Mouse (Mus musculus) bone marrow, adult 2 months (tissue): ENCODE measurements around the gene Gm48551.

Source experiments
- CTCF ChIP-seq: fragments of 200-500 bp; IDR thresholded peaks from 2 replicates; pipeline ENCODE4 v1.5.1; 2011; ENCODE audit warnings: low read length, control low read depth; ENCODE audit not compliant: control insufficient read depth, insufficient read depth
- POLR2A ChIP-seq: fragments of 200-500 bp; IDR thresholded peaks from 2 replicates; pipeline ENCODE4 v1.6.1; 2011; ENCODE audit warnings: low read depth, mild to moderate bottlenecking, control low read depth, low read length, borderline replicate concordance; ENCODE audit not compliant: control insufficient read depth

GRCm38 (mm10) chr10:81354738-81355477 lies 29.4 kb upstream of the Gm48551 start:
- TF ChIP-seq CTCF (no peak), POLR2A (no peak)
